In the genomic region with DNA sequence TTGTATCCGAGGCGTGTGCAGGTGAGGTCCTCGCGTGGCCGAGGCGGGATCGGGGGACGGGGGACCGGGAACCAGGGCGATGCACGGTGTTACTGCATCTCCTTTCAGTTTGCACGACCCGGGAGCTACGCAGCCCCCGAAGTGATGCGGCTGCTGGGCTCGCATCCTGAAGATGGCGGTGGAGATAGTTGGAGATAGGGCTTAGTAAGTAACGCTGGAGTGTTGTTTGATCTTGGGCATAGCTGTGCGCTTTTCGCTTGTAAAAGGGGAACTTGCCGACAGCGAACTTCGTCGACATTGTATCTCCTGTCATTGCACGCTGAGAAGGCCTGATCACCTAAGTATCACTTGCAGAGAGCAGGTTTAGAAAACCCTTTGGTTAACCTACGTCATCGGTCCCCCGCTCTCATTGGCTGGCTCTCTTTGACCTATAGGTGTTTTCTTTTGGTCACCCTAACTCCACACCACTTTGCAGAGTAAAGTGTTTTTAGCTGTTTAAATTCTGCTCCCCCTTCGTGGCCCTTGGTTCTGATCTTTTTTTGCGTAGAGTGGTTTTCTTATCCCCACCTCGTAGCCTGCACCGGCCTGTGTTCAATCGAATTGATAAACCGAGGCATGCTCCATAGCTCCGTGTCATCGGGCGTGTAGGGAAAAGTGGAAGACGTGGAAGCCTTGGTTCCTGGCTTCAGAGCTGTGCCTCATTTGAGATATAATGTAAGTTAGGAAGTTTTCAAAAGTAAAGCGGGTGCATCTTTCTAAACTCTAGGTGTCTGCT, we compare ENCODE assay signal across 9 mouse cellular contexts. TPM values are rescaled to one million over a fixed set of nuclear protein-coding genes. Genes with fewer than 3 reads are reported as not detected.
A peak's percentile ranks its signal among the peaks of the same experiment; 100 is the strongest.
DNase-seq lines count a peak whose midpoint lies in the region; ATAC-seq and TF ChIP-seq lines count a peak whose summit lies in the region.
"Had no signal": no experiment of that assay in that cellular context is flagged by ENCODE, and none has a peak within 500 bp of the region (broad histone marks: within the 10 kb centered on the region; RNA-seq: fewer than 3 reads in every experiment).

No protein-coding gene starts in this region.

- intact Hi-C loops in left cerebral cortex, adult 2 months (cut with DNase I) = loop anchor here (5.0 kb wide), 2 partner anchors 152 to 237 kb away; a partner anchor contains a TSS
- intact Hi-C loops in left cerebral cortex, postnatal 4 days (cut with DNase I) = no loop called here
- intact Hi-C loops in gastrocnemius, postnatal 36 days (cut with DNase I) = no loop called here

- peak overlapping the region; percentile 73 for H3K9ac ChIP-seq in liver, embryonic 14.5 days (replicated peaks)
- H3K9ac ChIP-seq in neural tube, embryonic 14.5 days (replicated peaks; ENCODE audit: low read depth, low read length) = peak overlapping the region; percentile 82

- H3K9me3 ChIP-seq in hindbrain, embryonic 10.5 days = no peaks in the 10 kb centered on the region
- no peaks in the 10 kb centered on the region for H3K9me3 ChIP-seq in liver, embryonic 14.5 days (ENCODE audit: control insufficient read depth, low read length)
- H3K9me3 ChIP-seq in neural tube, embryonic 14.5 days (ENCODE audit: control insufficient read depth, low read length) = no peaks in the 10 kb centered on the region

- TF ChIP-seq EP300 in liver, embryonic 14.5 days (IDR thresholded peaks at IDR 0.05; ENCODE audit: low read depth) = no peak

- 5% methylated on average over 40 of the region's 40 CpGs for WGBS in hindbrain, embryonic 10.5 days
- WGBS in liver, embryonic 14.5 days (ENCODE audit: insufficient replicate concordance) = 1% methylated on average over 40 of the region's 40 CpGs
- 6% methylated on average over 40 of the region's 40 CpGs for WGBS in neural tube, embryonic 14.5 days

- H3K4me3 ChIP-seq in left cerebral cortex, adult 2 months = peak overlapping the region; percentile 79
- peak overlapping the region; percentile 97 for H3K4me3 ChIP-seq in hindbrain, embryonic 10.5 days
- H3K4me3 ChIP-seq in liver, embryonic 14.5 days (ENCODE audit: insufficient read depth in 1 of 2, low read depth in 2 of 2, low read length in 2 of 2) = peak overlapping the region; percentile 76 to 79
- H3K4me3 ChIP-seq in neural tube, embryonic 14.5 days (ENCODE audit: low read depth, low read length) = peak overlapping the region; percentile 63

- H3K27ac ChIP-seq in left cerebral cortex, adult 2 months = peak overlapping the region; percentile 98
- peak overlapping the region; percentile 96 for H3K27ac ChIP-seq in hindbrain, embryonic 10.5 days
- peak overlapping the region; percentile 98 for H3K27ac ChIP-seq in liver, embryonic 14.5 days
- peak overlapping the region; percentile 99 for H3K27ac ChIP-seq in neural tube, embryonic 14.5 days (ENCODE audit: low read depth, low read length)

- peak overlapping the region; percentile 78 for H3K4me2 ChIP-seq in liver, embryonic 14.5 days (ENCODE audit: low read depth)
- peak overlapping the region; percentile 67 for H3K4me2 ChIP-seq in neural tube, embryonic 14.5 days (ENCODE audit: low read depth, low read length)

- peaks cover 40% of the 10 kb centered on the region for H3K4me1 ChIP-seq in hindbrain, embryonic 10.5 days (replicated peaks)
- peaks cover 23 to 26% of the 10 kb centered on the region in 2 experiments for H3K4me1 ChIP-seq in liver, embryonic 14.5 days (replicated peaks; ENCODE audit: control insufficient read depth in 2 of 2, insufficient read depth in 2 of 2, low read length in 1 of 2)
- H3K4me1 ChIP-seq in neural tube, embryonic 14.5 days (ENCODE audit: control insufficient read depth, insufficient read depth, low read length) = peaks cover 18% of the 10 kb centered on the region

- DNase-seq in left cerebral cortex, adult 2 months (ENCODE audit: extremely low spot score in 1 of 2, low spot score in 2 of 2) = no peak
- DNase-seq in left cerebral cortex, postnatal 4 days = no peak
- DNase-seq in MEL-GATA-1-ER (ENCODE audit: extremely low read depth, low read depth) = peak; percentile 64
- DNase-seq in embryo, embryonic 10.5 days (ENCODE audit: low spot score) = peak; percentile 72
- DNase-seq in hindbrain, embryonic 10.5 days (ENCODE audit: low spot score) = no peak
- peak; percentile 47 to 72 (median 55) for DNase-seq in liver, embryonic 14.5 days (ENCODE audit: low read depth in 3 of 3, low spot score in 3 of 3)
- no peak for DNase-seq in gastrocnemius, postnatal 36 days

- peaks cover 13% of the 10 kb centered on the region; the same call in 1 of the 2 replicates for H3K36me3 ChIP-seq in hindbrain, embryonic 10.5 days
- no peaks in the 10 kb centered on the region for H3K36me3 ChIP-seq in liver, embryonic 14.5 days (replicated peaks; ENCODE audit: control insufficient read depth, insufficient read depth, low read depth)
- no peaks in the 10 kb centered on the region for H3K36me3 ChIP-seq in neural tube, embryonic 14.5 days (ENCODE audit: control insufficient read depth, insufficient read depth, low read length)

- ATAC-seq in liver, embryonic 14.5 days (ENCODE audit: insufficient read depth) = peak; percentile 47
- ATAC-seq in neural tube, embryonic 14.5 days (ENCODE audit: low read depth) = no peak

- H3K27me3 ChIP-seq in hindbrain, embryonic 10.5 days (ENCODE audit: insufficient read depth, poor library complexity, severe bottlenecking) = no peaks in the 10 kb centered on the region
- H3K27me3 ChIP-seq in liver, embryonic 14.5 days (ENCODE audit: control insufficient read depth, insufficient read depth, low read length) = no peaks in the 10 kb centered on the region
- H3K27me3 ChIP-seq in neural tube, embryonic 14.5 days (ENCODE audit: control insufficient read depth, insufficient read depth, low read length) = no peaks in the 10 kb centered on the region

- no peak for TF ChIP-seq CTCF in left cerebral cortex, adult 2 months (IDR thresholded peaks at IDR 0.05)
- TF ChIP-seq CTCF in liver, embryonic 14.5 days (IDR thresholded peaks at IDR 0.05; ENCODE audit: low read depth) = no peak

RNA-seq across cellular contexts. Expression of a gene that starts 1.1 kb away (rescaled TPM):
- 100 to 1,000 TPM; 128 to 144 TPM for total RNA-seq in left cerebral cortex, adult 2 months (2021)
- 100 to 1,000 TPM; 163 to 167 TPM for total RNA-seq in left cerebral cortex, postnatal 4 days (2021)
- polyA plus RNA-seq in hindbrain, embryonic 10.5 days (2016; fragmentation: Nextera tagmentation; extraction: Ambion mirVana) = 63.6 and 73.1 TPM in 2 replicates
- polyA plus RNA-seq in liver, embryonic 14.5 days (2012; rRNA removed) = 20.2 and 27.4 TPM in 2 replicates
- polyA plus RNA-seq in liver, embryonic 14.5 days (2014; fragmentation: Nextera tagmentation; extraction: Ambion mirVana) = 25.9 and 29.6 TPM in 2 replicates
- 75.7 and 81.9 TPM in 2 replicates for polyA plus RNA-seq in neural tube, embryonic 14.5 days (2014; fragmentation: Nextera tagmentation; extraction: Ambion mirVana)
- 10 to 100 TPM; 23.3 to 25.9 TPM for total RNA-seq in gastrocnemius, postnatal 36 days (2021)

RNA-seq across cellular contexts. Expression of a gene that starts 20.3 kb away (rescaled TPM):
- total RNA-seq in left cerebral cortex, adult 2 months (2021) = not detected
- total RNA-seq in left cerebral cortex, postnatal 4 days (2021) = not detected
- polyA plus RNA-seq in hindbrain, embryonic 10.5 days (2016; fragmentation: Nextera tagmentation; extraction: Ambion mirVana) = 1.3 TPM in 1 of 2 replicates, not detected in the other
- polyA plus RNA-seq in liver, embryonic 14.5 days (2012; rRNA removed) = not detected in 2 replicates
- not detected in 2 replicates for polyA plus RNA-seq in liver, embryonic 14.5 days (2014; fragmentation: Nextera tagmentation; extraction: Ambion mirVana)
- not detected in 2 replicates for polyA plus RNA-seq in neural tube, embryonic 14.5 days (2014; fragmentation: Nextera tagmentation; extraction: Ambion mirVana)
- not detected for total RNA-seq in gastrocnemius, postnatal 36 days (2021)
- total RNA-seq: heart, adult 18-20 months had no signal

Comparison
In these comparisons a context has a peak if more than half of its experiments do, and no peak if none do; other contexts are left out.
1. DNase-seq: peak in MEL-GATA-1-ER (single experiment), embryo, embryonic 10.5 days (single experiment) and liver, embryonic 14.5 days (3 of 3); none in left cerebral cortex, adult 2 months (0 of 2), left cerebral cortex, postnatal 4 days (single experiment), hindbrain, embryonic 10.5 days (single experiment) and gastrocnemius, postnatal 36 days (0 of 2).
2. RNA of a gene that starts 1.1 kb away (total RNA-seq): 163 to 167 TPM in left cerebral cortex, postnatal 4 days and 128 to 144 TPM in left cerebral cortex, adult 2 months; 23.3 to 25.9 TPM in gastrocnemius, postnatal 36 days; every median in the first group is over 4 times any median in the second.
3. Peak in every context shown above with its lines, with median percentiles within 50 percentile points of each other: H3K27ac ChIP-seq and H3K4me3 ChIP-seq.